Mouse (Mus musculus): ENCODE results near the gene Lce1h.

The Lce1h gene

GRCm38 (mm10) chr3:92764965-92765364, at the start of gene Lce1h:
Gene Lce1h, minus strand, starts transcription at chr3:92765065.
- DNase-seq (ENCODE audit: low read depth, low spot score), result no peak

- no peak for DNase-seq (ENCODE audit: low read depth, low spot score)
Measured at GRCm38 (mm10) chr3:92807791-92808190, 42.9 kb upstream of the Lce1h start, which contains the start of gene Lce1k. Gene Lce1k, minus strand, starts transcription at chr3:92807891.

DNA sequence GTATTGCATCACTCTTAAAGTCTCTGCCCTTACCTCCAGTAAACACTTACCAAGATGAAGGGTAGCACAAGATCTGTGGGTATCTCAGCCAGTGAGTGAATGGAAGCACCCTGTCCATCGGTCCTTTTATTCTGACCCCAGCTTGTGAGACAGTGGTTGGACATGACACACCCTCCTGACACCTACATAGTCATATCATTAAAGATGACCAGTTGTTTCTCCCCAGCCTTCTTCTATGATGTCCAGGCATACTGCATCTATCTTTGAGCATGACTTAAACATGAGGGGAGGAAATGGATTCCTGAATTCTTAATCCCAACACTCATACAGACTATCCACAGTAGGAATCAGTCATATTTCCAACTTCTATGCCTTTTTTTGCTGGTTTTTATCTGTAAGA, 25.5 kb upstream of the Lce1h start, which contains the start of gene Lce1j:
Gene Lce1j (minus strand): TSS at position 101 of the 400 bp plus-strand sequence.
- DNase-seq (ENCODE audit: low read depth, low spot score), result no peak

GRCm38 (mm10) chr3:92778799-92779198, 13.9 kb upstream of the Lce1h start, which contains the start of gene Lce1i:
Gene Lce1i, minus strand, starts transcription at chr3:92778899.
- no peak for DNase-seq (ENCODE audit: low read depth, low spot score)

DNA sequence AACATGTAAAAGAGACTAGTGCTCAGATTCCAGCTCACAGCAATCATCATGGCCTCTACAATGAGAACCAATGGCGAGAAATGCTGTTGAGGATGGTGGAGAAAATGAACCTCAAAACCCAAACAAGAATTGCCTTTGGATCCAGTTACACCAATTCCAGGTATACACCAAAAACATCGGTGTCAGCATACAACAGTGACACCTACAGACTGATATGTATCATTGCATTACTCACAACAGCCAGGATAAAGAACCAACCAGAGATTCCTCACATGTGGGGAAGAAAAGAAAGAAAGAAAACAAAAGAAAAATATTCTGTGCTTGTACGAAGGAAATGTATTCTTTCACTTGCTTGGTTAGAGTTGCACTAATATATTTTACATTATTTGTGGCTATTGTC, 6.7 kb upstream of the Lce1h start:
- no peak for DNase-seq (ENCODE audit: low read depth, low spot score)

- DNase-seq (ENCODE audit: low read depth, low spot score), result no peak
Measured at GRCm38 (mm10) chr3:92753197-92753596, 11.7 kb downstream of the Lce1h start.

DNA sequence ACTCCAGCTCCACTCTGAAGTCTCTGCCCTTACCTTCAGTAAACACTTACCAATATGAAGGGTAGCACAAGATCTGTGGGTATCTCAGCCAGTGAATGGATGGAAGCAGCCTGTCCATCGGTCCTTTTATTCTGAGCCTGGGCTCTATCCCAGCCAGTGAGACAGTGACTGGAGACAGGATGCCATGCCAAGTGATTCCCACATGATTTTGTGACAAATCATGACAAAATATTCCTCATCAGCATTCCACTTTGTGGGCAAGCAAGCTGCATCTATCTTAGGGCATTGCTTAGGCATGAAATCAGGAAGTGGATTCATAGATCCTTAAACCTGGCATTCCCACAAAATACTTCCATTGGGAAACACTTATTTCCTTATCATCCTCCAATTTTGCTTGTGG, 12.6 kb downstream of the Lce1h start, which contains the start of gene Lce1g:
Gene Lce1g (minus strand): TSS at position 101 of the 400 bp plus-strand sequence.
- DNase-seq (ENCODE audit: low read depth, low spot score), result no peak

GRCm38 (mm10) chr3:92738996-92739395, 25.9 kb downstream of the Lce1h start, which contains the start of gene Gm38119:
Gene Gm38119, minus strand, starts transcription at chr3:92739096.
- DNase-seq (ENCODE audit: low read depth, low spot score), result no peak

DNA sequence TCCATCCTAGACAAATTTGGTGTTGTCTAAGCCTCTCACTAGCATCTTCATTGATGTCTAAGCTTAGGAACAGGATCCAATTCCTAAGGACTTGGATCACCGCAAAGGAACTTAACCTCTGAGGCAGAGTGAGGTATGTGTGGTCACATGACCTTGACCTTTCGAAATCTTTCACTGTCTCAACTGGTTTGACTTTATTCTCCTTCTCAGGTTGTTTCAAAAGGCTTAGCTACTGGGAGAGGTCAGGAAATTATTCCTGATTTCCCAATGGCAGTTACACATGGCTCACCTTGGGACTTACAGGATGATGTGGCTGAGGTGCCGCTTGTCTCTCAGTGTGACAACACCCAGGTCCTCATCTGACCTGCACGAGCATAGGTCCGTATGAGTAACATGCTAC, 42.2 kb downstream of the Lce1h start:
- no peak for DNase-seq (ENCODE audit: low read depth, low spot score)

- DNase-seq (ENCODE audit: low read depth, low spot score), result no peak
Measured at GRCm38 (mm10) chr3:92720250-92720649, 44.6 kb downstream of the Lce1h start, which contains the start of gene Lce1f. Gene Lce1f, minus strand, starts transcription at chr3:92720350.

DNA sequence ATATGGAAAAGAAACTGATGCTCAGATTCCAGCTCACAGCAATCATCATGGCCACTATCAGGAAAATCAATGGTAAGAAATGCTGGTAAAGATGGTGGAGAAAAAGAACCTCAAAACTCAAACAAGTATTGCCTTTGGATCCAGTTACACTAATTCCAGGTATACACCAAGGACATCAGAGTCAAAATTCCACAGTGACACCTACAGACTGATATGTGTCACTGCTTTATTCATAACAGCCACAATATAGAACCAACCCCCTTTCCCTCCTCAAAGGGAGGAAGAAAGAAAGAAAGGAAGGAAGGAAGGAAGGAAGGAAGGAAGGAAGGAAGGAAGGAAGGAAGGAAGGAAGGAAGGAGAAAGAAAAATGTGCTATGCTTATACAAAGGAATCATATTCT, 49.7 kb downstream of the Lce1h start:
- DNase-seq (ENCODE audit: low read depth, low spot score), result no peak
